Mouse (Mus musculus) neural tube, embryonic 13.5 days (tissue): Measurements from ENCODE around the gene Tenm4. TPM values are rescaled to one million over a fixed set of nuclear protein-coding genes. Genes with fewer than 3 reads are reported as not detected.

Source experiments
- ATAC-seq: fragments of 200-750 bp; cut with Nextera tagmentation; 2 replicates; pipeline ENCODE4 v1.8.0; 2017; ENCODE audit warnings: low read depth, mild to moderate bottlenecking, moderate TSS enrichment, moderate library complexity
- H3K27ac ChIP-seq: fragments of 300-500 bp; sonication (generic); replicated peaks from 2 replicates; pipeline ENCODE4 v1.5.1; 2015; ENCODE audit warnings: moderate library complexity, mild to moderate bottlenecking, inconsistent platforms
- H3K27me3 ChIP-seq: fragments of 300-500 bp; sonication (generic); 2 replicates; pipeline ENCODE4 v1.6.1; 2015; ENCODE audit warnings: mild to moderate bottlenecking, inconsistent platforms
- H3K36me3 ChIP-seq: fragments of 300-500 bp; sonication (generic); 2 replicates; pipeline ENCODE4 v1.6.1; 2015; ENCODE audit warnings: mild to moderate bottlenecking, inconsistent platforms
- H3K4me1 ChIP-seq: fragments of 300-500 bp; sonication (generic); replicated peaks from 2 replicates; pipeline ENCODE4 v1.6.1; 2015; ENCODE audit warnings: inconsistent platforms
- H3K4me2 ChIP-seq: fragments of 300-500 bp; sonication (generic); 2 replicates; pipeline ENCODE4 v1.6.1; 2015; ENCODE audit warnings: inconsistent platforms, mild to moderate bottlenecking, moderate library complexity
- H3K4me3 ChIP-seq: fragments of 300-500 bp; sonication (generic); 2 replicates; pipeline ENCODE4 v1.5.1; 2015; ENCODE audit warnings: mild to moderate bottlenecking, inconsistent platforms
- H3K9ac ChIP-seq: fragments of 300-500 bp; sonication (generic); 2 replicates; pipeline ENCODE4 v1.6.1; 2015; ENCODE audit warnings: moderate library complexity, mild to moderate bottlenecking, inconsistent platforms
- H3K9me3 ChIP-seq: fragments of 300-500 bp; sonication (generic); 2 replicates; pipeline ENCODE4 v1.6.1; 2016; ENCODE audit warnings: inconsistent platforms
- WGBS: fragments of 180-500 bp; shearing (Covaris S2); methylation state at CpG from one replicate; pipeline ENCODE4 v1.1.7; 2015; 5-methylcytosine and 5-hydroxymethylcytosine counted together
- polyA plus RNA-seq: library from polyadenylated mRNA; unstranded; fragments of >200 nt; fragmentation: Nextera tagmentation; extraction: Ambion mirVana; gene quantifications from 2 replicates; pipeline ENCODE4 v1.2.1, GENCODE M21; 2015

Tenm4 gene
- polyA plus RNA-seq, 1 experiment from 2014 or later: 36.8 TPM

DNA sequence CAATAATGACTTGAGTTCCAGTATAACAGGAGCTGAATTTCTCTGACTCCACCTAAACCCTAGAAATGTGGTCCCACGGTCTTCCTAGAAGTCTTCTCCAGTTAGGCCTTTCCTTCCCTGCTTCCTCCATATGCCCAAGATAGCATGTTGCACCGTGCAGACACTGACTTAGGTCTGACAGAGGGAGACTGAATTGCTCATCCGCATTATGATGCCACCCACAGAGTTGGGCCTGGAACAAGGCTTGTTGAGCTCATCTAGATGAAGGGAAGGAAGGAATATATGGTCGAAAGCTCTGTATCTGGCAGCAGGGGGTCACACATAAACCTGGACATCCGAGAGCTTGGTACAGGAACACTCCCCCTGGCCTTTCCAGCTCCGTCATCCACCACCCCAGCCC is 267.3 kb downstream of the Tenm4 start:
- Histone ChIP-seq H3K27me3 (no peaks in the 10 kb centered on the region), H3K9me3 (no peaks in the 10 kb centered on the region), H3K9ac (no peak overlapping the region), H3K27ac (no peak overlapping the region), H3K4me1 (no peaks in the 10 kb centered on the region; the same call in 1 of the 2 replicates), H3K4me3 (no peak overlapping the region), H3K4me2 (no peak overlapping the region), H3K36me3 (no peaks in the 10 kb centered on the region)
- WGBS: 74% methylated on average over 6 of the region's 6 CpGs
- no peak for ATAC-seq

GRCm38 (mm10) chr7:96440161-96440707 is 269.2 kb downstream of the Tenm4 start:
- H3K9me3 ChIP-seq: no peaks in the 10 kb centered on the region
- H3K27me3 ChIP-seq: no peaks in the 10 kb centered on the region
- no peaks in the 10 kb centered on the region; the same call in 1 of the 2 replicates for H3K4me1 ChIP-seq
- H3K36me3 ChIP-seq: no peaks in the 10 kb centered on the region
- no peak overlapping the region for H3K4me2 ChIP-seq
- H3K9ac ChIP-seq: no peak overlapping the region
- ATAC-seq: no peak
- no peak overlapping the region for H3K4me3 ChIP-seq
- no peak overlapping the region for H3K27ac ChIP-seq

DNA sequence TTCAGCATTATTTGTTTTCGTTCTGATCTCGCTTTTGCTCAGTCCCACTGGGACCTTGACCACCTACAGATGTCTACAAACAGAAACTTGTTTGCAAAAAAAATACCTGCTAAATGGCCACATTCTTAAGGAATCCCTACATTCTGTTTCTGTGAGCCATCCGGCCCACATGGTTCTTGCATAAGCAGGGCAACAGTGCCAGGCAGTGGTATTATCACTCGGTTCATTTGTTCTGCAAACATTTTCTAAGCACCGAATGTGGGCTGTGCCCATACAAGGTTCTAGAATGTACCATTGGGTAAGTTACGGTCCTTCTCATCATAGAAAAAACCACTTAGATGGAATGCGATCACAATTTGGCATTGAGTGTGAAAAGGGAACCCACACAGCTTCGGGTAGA is 274.7 kb downstream of the Tenm4 start:
- ATAC-seq: no peak

DNA sequence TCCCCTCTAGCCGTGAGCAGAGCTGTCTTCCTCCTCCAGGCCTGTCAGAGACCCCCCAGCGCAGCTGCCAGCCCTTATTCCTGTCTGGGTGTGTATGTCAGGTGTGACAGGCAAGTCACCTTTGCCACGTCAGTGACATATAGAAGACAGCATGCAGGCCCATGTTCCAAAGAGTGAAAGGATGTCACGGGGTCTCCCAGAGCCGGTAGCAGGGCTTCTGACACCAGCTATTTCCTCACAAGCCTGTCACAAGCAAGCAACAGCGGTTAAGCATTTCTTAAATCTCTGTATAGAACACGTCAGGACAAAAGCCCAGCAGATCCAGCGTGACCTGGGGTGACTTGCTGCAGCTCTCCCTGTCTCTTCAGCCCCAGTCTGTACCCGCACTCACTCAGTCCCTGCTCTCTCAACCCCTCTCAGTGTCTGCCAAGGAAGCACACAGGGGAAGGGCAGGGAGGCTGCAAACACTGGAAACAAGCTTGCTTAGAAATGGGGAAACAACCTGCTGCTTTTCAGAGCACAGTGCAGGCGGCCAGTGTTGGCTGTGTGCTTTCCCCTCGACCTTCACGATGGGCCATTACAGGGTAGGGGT is 276.9 kb downstream of the Tenm4 start:
- H3K4me2 ChIP-seq: no peak overlapping the region
- 69% methylated on average over 12 of the region's 12 CpGs for WGBS
- no peak for ATAC-seq
- no peaks in the 10 kb centered on the region; the same call in 1 of the 2 replicates for H3K4me1 ChIP-seq
- no peaks in the 10 kb centered on the region for H3K27me3 ChIP-seq
- H3K36me3 ChIP-seq: no peaks in the 10 kb centered on the region
- H3K4me3 ChIP-seq: no peak overlapping the region
- H3K9me3 ChIP-seq: no peaks in the 10 kb centered on the region
- H3K9ac ChIP-seq: no peak overlapping the region
- H3K27ac ChIP-seq: no peak overlapping the region

More for the DNA sequence above, 274.7 kb downstream of the Tenm4 start:
- no peaks in the 10 kb centered on the region for H3K9me3 ChIP-seq
- H3K4me3 ChIP-seq: no peak overlapping the region
- no peaks in the 10 kb centered on the region for H3K36me3 ChIP-seq
- no peak overlapping the region for H3K9ac ChIP-seq
- H3K27me3 ChIP-seq: no peaks in the 10 kb centered on the region
- no peaks in the 10 kb centered on the region; the same call in 1 of the 2 replicates for H3K4me1 ChIP-seq
- 86% methylated on average over 8 of the region's 8 CpGs for WGBS
- H3K4me2 ChIP-seq: no peak overlapping the region
- H3K27ac ChIP-seq: no peak overlapping the region

DNA sequence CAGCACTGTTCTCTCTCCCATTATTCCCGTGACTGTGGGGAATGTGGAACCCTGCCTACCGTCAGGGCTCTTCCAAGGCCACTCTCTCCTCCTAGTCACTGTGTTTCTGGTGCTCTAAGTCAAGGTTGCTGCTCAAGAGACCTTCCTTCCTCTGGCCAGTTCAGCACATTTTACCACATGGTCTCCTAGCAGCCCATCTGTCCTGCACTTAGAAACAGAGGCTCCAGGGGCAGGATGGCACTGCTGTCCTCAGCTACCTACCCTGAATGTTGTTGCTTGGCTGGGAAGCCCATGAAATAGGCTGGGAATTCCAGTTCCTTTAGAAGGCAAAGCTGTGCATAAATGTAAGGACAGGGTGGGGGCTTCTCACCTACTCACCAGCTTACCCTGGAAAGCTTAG is 284.9 kb downstream of the Tenm4 start:
- Histone ChIP-seq H3K36me3 (no peaks in the 10 kb centered on the region), H3K4me3 (no peak overlapping the region), H3K4me1 (peaks cover 8% of the 10 kb centered on the region; the same call in 1 of the 2 replicates), H3K4me2 (no peak overlapping the region), H3K27ac (no peak overlapping the region), H3K9ac (no peak overlapping the region), H3K27me3 (no peaks in the 10 kb centered on the region), H3K9me3 (no peaks in the 10 kb centered on the region)
- 79% methylated on average over 2 of the region's 2 CpGs for WGBS
- ATAC-seq: no peak

- Histone ChIP-seq H3K27ac (no peak overlapping the region), H3K4me2 (no peak overlapping the region), H3K4me3 (no peak overlapping the region), H3K27me3 (no peaks in the 10 kb centered on the region), H3K36me3 (no peaks in the 10 kb centered on the region), H3K9me3 (no peaks in the 10 kb centered on the region), H3K9ac (no peak overlapping the region), H3K4me1 (peaks cover 8% of the 10 kb centered on the region; the same call in 1 of the 2 replicates)
- no peak for ATAC-seq
- WGBS: 71% methylated on average over 2 of the region's 2 CpGs
Observed at GRCm38 (mm10) chr7:96456618-96457017, 285.6 kb downstream of the Tenm4 start.

- no peak for ATAC-seq
- no peak overlapping the region for H3K4me2 ChIP-seq
- H3K4me1 ChIP-seq: peaks cover 8% of the 10 kb centered on the region; the same call in 1 of the 2 replicates
- no peaks in the 10 kb centered on the region for H3K27me3 ChIP-seq
- H3K9me3 ChIP-seq: no peaks in the 10 kb centered on the region
- H3K36me3 ChIP-seq: no peaks in the 10 kb centered on the region
- no peak overlapping the region for H3K4me3 ChIP-seq
- H3K27ac ChIP-seq: no peak overlapping the region
- no peak overlapping the region for H3K9ac ChIP-seq
- WGBS: 81% methylated on average over 2 of the region's 2 CpGs
Observed at GRCm38 (mm10) chr7:96457891-96458290, 286.8 kb downstream of the Tenm4 start.

DNA sequence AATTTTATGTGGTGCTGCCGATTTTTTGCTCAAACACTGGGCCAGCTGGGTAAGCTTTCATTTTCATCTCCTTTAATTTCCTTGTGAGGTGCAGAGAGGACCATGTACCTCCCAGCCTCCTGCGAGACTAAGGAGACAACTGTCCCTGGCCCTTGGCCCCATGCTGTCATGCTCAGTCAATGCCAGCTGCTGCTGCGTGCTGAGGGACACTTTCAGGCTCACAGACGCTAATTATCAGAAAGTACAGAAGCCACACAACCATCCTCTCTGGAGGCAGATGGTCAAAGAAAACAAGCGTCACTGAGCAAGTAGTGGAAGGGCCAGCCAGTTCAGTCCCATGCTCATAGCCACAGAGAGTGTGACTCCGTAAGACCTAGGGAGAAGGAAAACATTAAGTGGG is 287.9 kb downstream of the Tenm4 start:
- no peak overlapping the region for H3K9ac ChIP-seq
- no peaks in the 10 kb centered on the region for H3K27me3 ChIP-seq
- peaks cover 8% of the 10 kb centered on the region; the same call in 1 of the 2 replicates for H3K4me1 ChIP-seq
- 69% methylated on average over 6 of the region's 6 CpGs for WGBS
- H3K36me3 ChIP-seq: no peaks in the 10 kb centered on the region
- no peak overlapping the region for H3K4me2 ChIP-seq
- H3K9me3 ChIP-seq: no peaks in the 10 kb centered on the region
- no peak for ATAC-seq
- no peak overlapping the region for H3K4me3 ChIP-seq
- no peak overlapping the region for H3K27ac ChIP-seq

DNA sequence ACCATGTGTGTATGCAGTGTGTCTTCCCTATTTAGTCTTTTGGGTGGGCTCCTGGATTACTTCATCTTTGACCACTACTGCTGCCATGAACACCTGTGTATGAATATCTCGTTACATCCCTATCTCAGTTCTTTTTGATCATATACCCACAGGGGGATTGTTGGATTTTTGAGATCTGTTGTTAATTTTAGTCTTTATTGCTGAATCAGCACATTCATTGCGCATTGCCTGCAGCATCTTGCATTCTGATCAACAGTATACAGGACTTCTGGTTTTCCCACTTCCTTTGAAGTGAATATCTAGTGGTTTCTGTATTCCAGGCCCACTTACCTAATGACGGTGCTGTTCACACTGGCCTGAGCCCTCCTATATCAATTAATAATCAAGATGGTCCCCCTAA is 295.7 kb downstream of the Tenm4 start:
- H3K9ac ChIP-seq: no peak overlapping the region
- WGBS: 85% methylated on average over 3 of the region's 3 CpGs
- H3K4me1 ChIP-seq: no peaks in the 10 kb centered on the region; the same call in 1 of the 2 replicates
- no peaks in the 10 kb centered on the region for H3K36me3 ChIP-seq
- H3K4me3 ChIP-seq: no peak overlapping the region
- H3K27ac ChIP-seq: no peak overlapping the region
- H3K27me3 ChIP-seq: no peaks in the 10 kb centered on the region
- no peaks in the 10 kb centered on the region for H3K9me3 ChIP-seq
- H3K4me2 ChIP-seq: no peak overlapping the region
- no peak for ATAC-seq

GRCm38 (mm10) chr7:96470821-96471220 is 299.8 kb downstream of the Tenm4 start:
- no peaks in the 10 kb centered on the region for H3K27me3 ChIP-seq
- no peak for ATAC-seq

DNA sequence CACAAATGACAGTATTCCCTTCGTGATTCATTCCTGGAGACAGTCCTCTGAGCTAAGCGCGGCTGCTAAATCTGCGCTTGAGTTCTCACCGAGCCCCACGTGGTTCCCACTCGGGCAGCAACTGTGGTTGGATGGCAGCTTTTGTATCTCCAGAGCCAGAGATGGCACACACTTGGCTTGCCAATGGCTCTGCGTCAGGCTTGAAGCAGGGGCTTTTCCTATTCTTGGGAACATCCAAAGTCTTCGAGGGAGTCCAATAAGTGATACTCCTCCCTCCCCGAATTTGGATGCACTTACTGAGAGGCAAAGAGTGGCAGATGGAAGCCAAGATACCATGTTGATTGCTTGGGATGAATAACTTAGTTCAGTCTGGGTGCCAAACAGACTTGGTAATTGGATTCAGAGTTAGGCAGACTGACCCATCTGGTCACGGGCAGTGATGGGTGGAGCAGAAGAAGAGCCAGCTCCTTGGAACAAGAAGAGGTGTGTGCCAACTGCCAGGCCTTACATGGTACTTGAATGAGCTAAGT is 303.6 kb downstream of the Tenm4 start:
- Histone ChIP-seq H3K9ac (no peak overlapping the region), H3K4me1 (peaks cover 10% of the 10 kb centered on the region; the same call in 1 of the 2 replicates), H3K36me3 (no peaks in the 10 kb centered on the region), H3K27me3 (no peaks in the 10 kb centered on the region), H3K9me3 (no peaks in the 10 kb centered on the region), H3K4me3 (no peak overlapping the region), H3K4me2 (no peak overlapping the region), H3K27ac (no peak overlapping the region; the same call in 1 of the 2 replicates)
- ATAC-seq: peak; percentile 56; the same call in 1 of the 2 replicates
- 81% methylated on average over 11 of the region's 11 CpGs for WGBS

More at GRCm38 (mm10) chr7:96470821-96471220, 299.8 kb downstream of the Tenm4 start:
- Histone ChIP-seq H3K36me3 (no peaks in the 10 kb centered on the region), H3K9ac (no peak overlapping the region), H3K4me1 (peaks cover 7% of the 10 kb centered on the region; the same call in 1 of the 2 replicates), H3K27ac (no peak overlapping the region), H3K4me3 (no peak overlapping the region), H3K9me3 (no peaks in the 10 kb centered on the region), H3K4me2 (no peak overlapping the region)
- 88% methylated on average over 6 of the region's 6 CpGs for WGBS

GRCm38 (mm10) chr7:96476987-96477613 is 306.1 kb downstream of the Tenm4 start:
- Histone ChIP-seq H3K4me1 (0 out of 2 replicates have a peak, but pooled peaks cover 16% of the 10 kb centered on the region), H3K9me3 (no peaks in the 10 kb centered on the region), H3K27me3 (no peaks in the 10 kb centered on the region), H3K9ac (no peak overlapping the region), H3K27ac (no peak overlapping the region), H3K4me2 (no peak overlapping the region), H3K36me3 (no peaks in the 10 kb centered on the region), H3K4me3 (no peak overlapping the region)
- ATAC-seq: no peak
- 89% methylated on average over 6 of the region's 6 CpGs for WGBS
